Mouse (Mus musculus) CH12.LX (cell line): ENCODE measurements at regions not wholly inside any gene's neighbourhood (a gene's known extent, or its start where the extent isn't known, plus 50 kb on each side); places are given as distances from the start of the nearest gene placed in this dataset.

Experiments
- DNase-seq: peaks from one replicate; pipeline ENCODE4 v3.0.0-alpha.2; 2013; ENCODE audit errors: extremely low read depth
- H3K27ac ChIP-seq: 2 replicates; pipeline ENCODE4 v1.5.1; 2012; ENCODE audit warnings: low read depth, mild to moderate bottlenecking, control low read depth, moderate library complexity; ENCODE audit not compliant: insufficient read depth
- H3K27me3 ChIP-seq: replicated peaks from 2 replicates; pipeline ENCODE3; 2012; ENCODE audit warnings: inconsistent platforms
- H3K36me3 ChIP-seq, 2 experiments: replicated peaks in 1 of 2; 2 replicates each; pipeline versions ENCODE3 to v1.6.1; 2012; ENCODE audit warnings: inconsistent platforms in 1 of 2, low read length in 1 of 2, mild to moderate bottlenecking in 1 of 2, mixed read lengths in 1 of 2, moderate library complexity in 1 of 2; ENCODE audit not compliant: control insufficient read depth in 1 of 2, insufficient read depth in 1 of 2
- H3K4me1 ChIP-seq, 2 experiments: 2 replicates each; pipeline ENCODE4 v1.6.1; 2012; ENCODE audit warnings: inconsistent platforms in 1 of 2, moderate library complexity in 1 of 2; ENCODE audit not compliant: insufficient read depth in 2 of 2, control insufficient read depth in 1 of 2
- H3K4me2 ChIP-seq: 2 replicates; pipeline ENCODE4 v1.6.1; 2012; ENCODE audit warnings: low read depth, mild to moderate bottlenecking, control low read depth; ENCODE audit not compliant: poor library complexity, insufficient read depth, severe bottlenecking
- H3K4me3 ChIP-seq, 3 experiments: fragments of 150-350 bp in 1 of 3; sonication (generic) in 1 of 3; replicated peaks in 1 of 3; 2 replicates each; pipeline versions ENCODE3 to v1.5.1; 2011 to 2012; ENCODE audit warnings: low read depth in 2 of 3, low read length in 2 of 3, mild to moderate bottlenecking in 2 of 3, moderate library complexity in 2 of 3, control low read depth in 1 of 3, improper control_type of control experiment in 1 of 3, inconsistent platforms in 1 of 3, mixed read lengths in 1 of 3; ENCODE audit not compliant: poor library complexity in 1 of 3
- H3K79me2 ChIP-seq: replicated peaks from 2 replicates; pipeline ENCODE4 v1.6.1; 2012; ENCODE audit warnings: mild to moderate bottlenecking, moderate library complexity; ENCODE audit not compliant: control insufficient read depth, poor library complexity, insufficient read depth, severe bottlenecking; ENCODE audit errors: extremely low read depth
- H3K9ac ChIP-seq: 2 replicates; pipeline ENCODE4 v1.6.1; 2012; ENCODE audit warnings: low read depth, mild to moderate bottlenecking, control low read depth, moderate library complexity; ENCODE audit not compliant: insufficient read depth
- H3K9me3 ChIP-seq: replicated peaks from 2 replicates; pipeline ENCODE3; 2012; ENCODE audit warnings: low read length, inconsistent platforms, mixed read lengths
- CHD1 ChIP-seq: IDR thresholded peaks from 2 replicates; pipeline ENCODE4 v1.6.1; 2012; ENCODE audit warnings: low read depth, low read length, improper control_type of control experiment, inconsistent platforms
- CHD2 ChIP-seq: IDR thresholded peaks from 2 replicates; pipeline ENCODE4 v1.6.1; 2011; ENCODE audit warnings: low read length, improper control_type of control experiment
- ELF1 ChIP-seq: IDR thresholded peaks from 2 replicates; pipeline ENCODE4 v1.6.1; 2014; ENCODE audit warnings: low read depth, mild to moderate bottlenecking, inconsistent platforms, low read length, improper control_type of control experiment
- EP300 ChIP-seq: IDR thresholded peaks from 2 replicates; pipeline ENCODE4 v1.6.1; 2011; ENCODE audit warnings: low read length, improper control_type of control experiment
- GABPA ChIP-seq: IDR thresholded peaks from 2 replicates; pipeline ENCODE4 v1.6.1; 2012; ENCODE audit warnings: low read depth, low read length, improper control_type of control experiment, inconsistent platforms; ENCODE audit not compliant: insufficient replicate concordance
- IRF4 ChIP-seq: IDR thresholded peaks from 2 replicates; pipeline ENCODE4 v1.6.1; 2014; ENCODE audit warnings: low read depth, mild to moderate bottlenecking, inconsistent platforms, low read length, improper control_type of control experiment
- JUN ChIP-seq: IDR thresholded peaks from 2 replicates; pipeline ENCODE4 v1.6.1; 2011; ENCODE audit warnings: low read depth, mild to moderate bottlenecking, low read length, improper control_type of control experiment, moderate library complexity; ENCODE audit not compliant: insufficient read depth
- KAT2A ChIP-seq: IDR thresholded peaks from 2 replicates; pipeline ENCODE4 v1.6.1; 2012; ENCODE audit warnings: low read length, improper control_type of control experiment, inconsistent platforms; ENCODE audit not compliant: insufficient replicate concordance
- MEF2A ChIP-seq: IDR thresholded peaks from 2 replicates; pipeline ENCODE4 v1.6.1; 2014; ENCODE audit warnings: low read depth, mild to moderate bottlenecking, inconsistent platforms, low read length, improper control_type of control experiment, borderline replicate concordance
- NRF1 ChIP-seq: IDR thresholded peaks from 2 replicates; pipeline ENCODE4 v1.6.1; 2014; ENCODE audit warnings: low read depth, mild to moderate bottlenecking, inconsistent platforms, low read length, improper control_type of control experiment, moderate library complexity
- PAX5 ChIP-seq: IDR thresholded peaks from 2 replicates; pipeline ENCODE4 v1.6.1; 2012; ENCODE audit warnings: low read length, inconsistent platforms, mixed read lengths
- SMC3 ChIP-seq: IDR thresholded peaks from 2 replicates; pipeline ENCODE4 v1.6.1; 2011; ENCODE audit warnings: low read depth, low read length, improper control_type of control experiment
- TBP ChIP-seq: conservative IDR thresholded peaks from 2 replicates; pipeline ENCODE4 v1.6.1; 2011; ENCODE audit warnings: low read depth, low read length, improper control_type of control experiment
- USF2 ChIP-seq: conservative IDR thresholded peaks from 2 replicates; pipeline ENCODE4 v1.6.1; 2011; ENCODE audit warnings: low read depth, low read length, improper control_type of control experiment
- dilution Hi-C: fragments of 300-500 bp; cut with MboI; formaldehyde crosslinking; loops from 2 replicates; pipeline ENCODE4 v1.14.3; 2020; ENCODE audit warnings: low sequenced_read_pairs; ENCODE audit not compliant: extremely low pct_unique_long_range_greater_than_20kb, extremely low pct_ligation_motif_present
- in situ Hi-C: fragments of 300-500 bp; cut with MboI; formaldehyde crosslinking; loops from 3 replicates; pipeline ENCODE4 v1.14.3; 2019; ENCODE audit warnings: low sequenced_read_pairs, low pct_ligation_motif_present, low pct_unique_long_range_greater_than_20kb, mixed read lengths

DNA sequence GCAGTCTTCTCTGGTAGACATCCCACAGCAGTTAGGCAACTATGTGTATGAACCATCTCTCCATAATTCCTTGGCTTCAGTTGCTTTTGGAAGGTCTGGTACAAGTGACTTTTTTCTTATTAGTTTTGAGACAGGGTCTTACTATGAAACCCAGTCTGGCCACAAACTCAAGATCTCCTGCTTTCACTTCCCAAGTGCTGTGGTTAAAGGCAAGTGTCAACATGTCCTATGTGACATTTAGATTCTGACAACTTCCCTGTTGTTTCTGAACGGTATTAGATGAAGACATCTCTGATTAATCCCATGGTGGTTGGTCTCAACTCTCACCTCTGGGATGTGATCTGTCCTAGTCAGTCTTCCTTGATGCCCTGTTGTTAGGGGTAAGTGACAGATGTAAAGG, 88.4 kb upstream of the Fbxo33 start:
- Histone ChIP-seq H3K79me2 (no peaks in the 10 kb centered on the region), H3K27ac (no peak overlapping the region), H3K9me3 (no peaks in the 10 kb centered on the region), H3K27me3 (no peaks in the 10 kb centered on the region), H3K9ac (no peak overlapping the region), H3K4me2 (peak overlapping the region; percentile 29; the same call in 1 of the 2 replicates), H3K4me1 (peaks cover 5 to 19% of the 10 kb centered on the region in 2 experiments; a peak in 3 of 4 replicates), H3K4me3 (no peak overlapping the region), H3K36me3 (no peaks in the 10 kb centered on the region)
- in situ Hi-C loops = no loop called here
- dilution Hi-C loops = no loop called here
- peak; percentile 55 for DNase-seq
- TF ChIP-seq SMC3 (no peak), CHD1 (peak; percentile 78; the same call in 1 of the 2 replicates), EP300 (peak; percentile 84), USF2 (no peak), CHD2 (no peak), TBP (no peak), JUN (no peak), IRF4 (peak; percentile 78), ELF1 (no peak), MEF2A (0 out of 2 replicates have a peak, but pooled peaks have one; percentile 29)

GRCm38 (mm10) chr12:59304522-59304921, 85.0 kb upstream of the Fbxo33 start:
- dilution Hi-C loops = no loop called here
- H3K9me3 ChIP-seq = no peaks in the 10 kb centered on the region
- TF ChIP-seq JUN (no peak), PAX5 (no peak), KAT2A (no peak), NRF1 (no peak), GABPA (no peak)
- TF ChIP-seq, all 38 proteins: peak for 0
- H3K9ac ChIP-seq = no peak overlapping the region
- H3K27me3 ChIP-seq = no peaks in the 10 kb centered on the region
- in situ Hi-C loops = no loop called here
- no peaks in the 10 kb centered on the region for H3K79me2 ChIP-seq
- no peak overlapping the region for H3K4me2 ChIP-seq
- H3K4me3 ChIP-seq = no peak overlapping the region
- H3K4me1 ChIP-seq = peaks cover 5 to 19% of the 10 kb centered on the region in 2 experiments; a peak in 3 of 4 replicates
- no peak for DNase-seq
- H3K27ac ChIP-seq = no peak overlapping the region
- no peaks in the 10 kb centered on the region for H3K36me3 ChIP-seq
